Mouse (Mus musculus): ENCODE results near the gene Itgb5. TPM values are rescaled to one million over a fixed set of nuclear protein-coding genes. Genes with fewer than 3 reads are reported as not detected.

Gene Itgb5
- total and polyA plus RNA-seq, 3 experiments: 0.85 to 20.1 (median 1.8) TPM

DNA sequence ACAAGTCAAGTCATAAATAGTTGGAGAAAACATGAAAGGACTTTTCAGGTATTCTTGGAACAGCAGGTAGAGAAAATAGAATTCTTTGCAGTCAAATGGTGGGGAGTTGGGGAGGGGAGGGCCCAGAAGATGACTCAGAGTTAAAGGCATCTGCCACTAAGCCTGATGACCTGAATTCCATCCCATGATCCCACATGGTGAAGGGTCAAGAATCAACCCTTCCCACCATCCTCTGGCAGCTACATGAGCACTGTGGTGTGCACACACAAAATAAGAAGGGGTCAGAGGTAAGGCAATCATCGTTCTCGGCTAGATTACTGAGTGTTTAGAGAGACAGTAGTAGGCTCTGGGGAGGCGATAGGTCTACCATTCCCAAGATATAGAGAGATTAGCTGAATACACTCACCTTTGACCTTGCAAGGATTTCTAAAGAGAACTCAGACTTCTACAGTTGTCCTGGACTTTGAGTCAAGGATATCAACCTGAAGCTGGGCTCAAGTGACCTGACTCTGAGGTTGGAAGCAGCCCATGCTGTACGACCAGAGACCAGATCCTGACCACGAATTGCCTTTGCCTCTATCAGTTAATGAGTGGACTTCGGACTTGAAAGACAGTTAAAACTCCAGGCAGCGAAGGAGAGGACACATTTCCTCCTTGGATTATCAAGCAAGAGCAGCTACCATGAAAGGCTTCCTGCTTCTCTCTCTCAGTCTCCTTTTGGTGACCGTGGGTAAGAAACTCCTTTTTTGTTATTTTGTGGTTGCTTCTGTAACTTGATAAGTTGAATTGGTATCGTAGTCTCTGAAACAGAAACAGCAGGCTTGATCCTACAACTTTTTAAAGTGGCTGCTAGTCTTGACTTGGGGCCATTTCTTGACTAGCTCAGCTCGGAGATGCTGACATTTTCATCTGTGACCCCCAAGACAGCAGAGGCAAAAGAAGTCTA is 35.3 kb upstream of the Itgb5 start, which contains the start of gene Muc13:
Gene Muc13 (plus strand): TSS at position 192 of the 946 bp plus-strand sequence.
- H3K9me3 ChIP-seq (replicated peaks; ENCODE audit: low read length): peaks cover 3% of the 10 kb centered on the region
- H3K27ac ChIP-seq (ENCODE audit: insufficient read depth, low read depth): no peak within 1 kb of the TSS
- no peak within 1 kb of the TSS for H3K9ac ChIP-seq (ENCODE audit: insufficient read depth, low read depth)
- dilution Hi-C loops (cut with MboI; ENCODE audit: extremely low pct_ligation_motif_present, extremely low pct_unique_long_range_greater_than_20kb, low sequenced_read_pairs) (no loop called here), in situ Hi-C loops (cut with MboI; ENCODE audit: low pct_ligation_motif_present, low pct_unique_long_range_greater_than_20kb, low sequenced_read_pairs) (no loop called here)
- H3K4me1 ChIP-seq (ENCODE audit: control insufficient read depth in 1 of 2, insufficient read depth in 2 of 2): 0 out of 4 replicates have a peak, but pooled peaks cover 0 to 2% of the 10 kb centered on the region in 2 experiments
- peaks cover 5% of the 10 kb centered on the region for H3K27me3 ChIP-seq (replicated peaks)
- H3K4me3 ChIP-seq (replicated peaks in 1 of 3; ENCODE audit: low read depth in 2 of 3, low read length in 2 of 3, poor library complexity in 1 of 3): no peak within 1 kb of the TSS
- no peaks in the 10 kb centered on the region for H3K36me3 ChIP-seq (replicated peaks in 1 of 2; ENCODE audit: control insufficient read depth in 1 of 2, insufficient read depth in 1 of 2, low read length in 1 of 2)
- no peaks in the 10 kb centered on the region for H3K79me2 ChIP-seq (replicated peaks; ENCODE audit: control insufficient read depth, extremely low read depth, insufficient read depth, poor library complexity, severe bottlenecking)
- TF ChIP-seq ETS1 (conservative IDR thresholded peaks at IDR 0.05; ENCODE audit: low read depth, low read length) (no peak), GABPA (IDR thresholded peaks at IDR 0.05; ENCODE audit: insufficient replicate concordance, low read depth, low read length) (no peak), JUND (conservative IDR thresholded peaks at IDR 0.05; ENCODE audit: low read depth, low read length) (no peak), RAD21 (IDR thresholded peaks at IDR 0.05; ENCODE audit: low read depth, low read length) (no peak), MEF2A (IDR thresholded peaks at IDR 0.05; ENCODE audit: borderline replicate concordance, low read depth, low read length) (no peak), CHD2 (IDR thresholded peaks at IDR 0.05; ENCODE audit: low read length) (no peak), MAZ (IDR thresholded peaks at IDR 0.05; ENCODE audit: low read depth, low read length) (no peak), NRF1 (IDR thresholded peaks at IDR 0.05; ENCODE audit: low read depth, low read length) (no peak), TBP (conservative IDR thresholded peaks at IDR 0.05; ENCODE audit: low read depth, low read length) (no peak), ELF1 (IDR thresholded peaks at IDR 0.05; ENCODE audit: low read depth, low read length) (no peak), CHD1 (IDR thresholded peaks at IDR 0.05; ENCODE audit: low read depth, low read length) (no peak), POLR2AphosphoS2 (IDR thresholded peaks at IDR 0.05; ENCODE audit: low read depth, low read length) (no peak), MXI1 (IDR thresholded peaks at IDR 0.05; ENCODE audit: low read depth, low read length) (no peak), KAT2A (IDR thresholded peaks at IDR 0.05; ENCODE audit: insufficient replicate concordance, low read length) (no peak), POLR2A (IDR thresholded peaks at IDR 0.05; ENCODE audit: low read depth, low read length) (no peak), MYC (IDR thresholded peaks at IDR 0.05; ENCODE audit: low read depth, low read length) (no peak), PAX5 (IDR thresholded peaks at IDR 0.05; ENCODE audit: low read length) (no peak)
- H3K4me2 ChIP-seq (ENCODE audit: insufficient read depth, low read depth, poor library complexity, severe bottlenecking): no peak within 1 kb of the TSS
- no peak for DNase-seq (ENCODE audit: extremely low read depth)

GRCm38 (mm10) chr16:33795106-33795505 is 34.4 kb upstream of the Itgb5 start:
- H3K4me3 ChIP-seq (replicated peaks in 1 of 3; ENCODE audit: low read depth in 2 of 3, low read length in 2 of 3, poor library complexity in 1 of 3): no peak overlapping the region
- H3K36me3 ChIP-seq (replicated peaks in 1 of 2; ENCODE audit: control insufficient read depth in 1 of 2, insufficient read depth in 1 of 2, low read length in 1 of 2): no peaks in the 10 kb centered on the region
- H3K27ac ChIP-seq (ENCODE audit: insufficient read depth, low read depth): no peak overlapping the region
- H3K27me3 ChIP-seq (replicated peaks): peaks cover 5% of the 10 kb centered on the region
- dilution Hi-C loops (cut with MboI; ENCODE audit: extremely low pct_ligation_motif_present, extremely low pct_unique_long_range_greater_than_20kb, low sequenced_read_pairs) (no loop called here), in situ Hi-C loops (cut with MboI; ENCODE audit: low pct_ligation_motif_present, low pct_unique_long_range_greater_than_20kb, low sequenced_read_pairs) (no loop called here)
- H3K9ac ChIP-seq (ENCODE audit: insufficient read depth, low read depth): no peak overlapping the region
- no peak for TF ChIP-seq SMC3 (IDR thresholded peaks at IDR 0.05; ENCODE audit: low read depth, low read length)
- no peak for TF ChIP-seq CTCF (conservative IDR thresholded peaks at IDR 0.05 in 1 of 2, IDR thresholded peaks at IDR 0.05 in 1 of 2; ENCODE audit: low read depth in 2 of 2, low read length in 2 of 2)
- no peak for TF ChIP-seq ETS1 (conservative IDR thresholded peaks at IDR 0.05; ENCODE audit: low read depth, low read length)
- no peak for TF ChIP-seq RCOR1 (conservative IDR thresholded peaks at IDR 0.05; ENCODE audit: low read depth, low read length)
- TF ChIP-seq NELFE (IDR thresholded peaks at IDR 0.05; ENCODE audit: low read depth, low read length): no peak
- TF ChIP-seq NRF1 (IDR thresholded peaks at IDR 0.05; ENCODE audit: low read depth, low read length): no peak
- no peak for TF ChIP-seq CHD1 (IDR thresholded peaks at IDR 0.05; ENCODE audit: low read depth, low read length)
- no peaks in the 10 kb centered on the region for H3K79me2 ChIP-seq (replicated peaks; ENCODE audit: control insufficient read depth, extremely low read depth, insufficient read depth, poor library complexity, severe bottlenecking)
- H3K4me2 ChIP-seq (ENCODE audit: insufficient read depth, low read depth, poor library complexity, severe bottlenecking): no peak overlapping the region
- DNase-seq (ENCODE audit: extremely low read depth): no peak
- H3K9me3 ChIP-seq (replicated peaks; ENCODE audit: low read length): peaks cover 1% of the 10 kb centered on the region
- 0 out of 4 replicates have a peak, but pooled peaks cover 0 to 2% of the 10 kb centered on the region in 2 experiments for H3K4me1 ChIP-seq (ENCODE audit: control insufficient read depth in 1 of 2, insufficient read depth in 2 of 2)

Data from CH12.LX (cell line).